Mouse (Mus musculus): Measurements from ENCODE around the gene Helb.
A peak's percentile ranks its signal among the peaks of the same experiment; 100 is the strongest.
"Not testable (repeated sequence)": the region's sequence is repeated elsewhere in the genome, so short reads cannot be mapped to it uniquely, and the experiment has no call there.

The Helb gene

DNA sequence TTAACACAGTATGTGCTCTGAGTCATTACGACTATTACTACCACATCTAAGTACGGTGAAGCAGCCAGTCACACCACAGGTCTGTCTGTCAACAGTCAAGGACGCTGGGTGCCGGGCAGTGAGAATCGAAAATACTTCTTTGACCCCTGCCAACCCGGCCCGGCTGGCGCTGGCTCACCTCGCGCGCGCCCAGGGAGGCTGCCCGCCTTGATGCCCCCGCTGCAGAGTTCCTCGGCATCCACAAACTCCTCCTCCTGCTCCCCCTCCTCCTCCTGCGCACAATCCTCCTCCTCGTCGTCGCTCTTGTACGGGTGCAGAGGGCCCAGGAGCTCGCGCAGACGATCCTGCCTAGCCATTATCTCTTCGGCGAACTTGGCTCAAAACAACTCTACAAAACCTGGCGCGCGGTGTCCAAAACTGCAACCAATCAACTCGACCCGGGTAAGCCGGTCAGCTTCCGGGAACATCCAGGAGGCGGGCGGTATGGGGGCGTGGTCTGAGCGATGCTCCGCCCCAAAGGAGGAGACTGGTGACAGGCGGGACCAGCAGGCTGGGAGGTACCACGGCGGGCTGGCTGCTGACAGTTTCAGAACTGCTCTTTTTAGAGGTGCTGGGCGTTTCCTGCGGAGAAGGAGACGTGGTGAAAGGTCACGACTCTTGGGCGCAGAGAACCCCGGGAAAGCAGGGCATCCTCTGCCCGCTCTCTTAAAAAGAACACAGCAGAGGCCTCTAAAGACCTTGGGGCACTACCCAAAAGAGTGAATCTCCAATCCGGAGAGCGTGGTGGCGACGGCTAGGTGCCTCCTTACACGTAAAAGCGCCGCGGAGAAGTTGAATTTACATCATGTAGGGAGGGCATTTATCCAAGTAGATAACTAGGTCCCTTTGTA is at the start of gene Helb:
Gene Helb (minus strand): TSS at position 481 of the 890 bp plus-strand sequence.
- peak; percentile 97 for DNase-seq (ENCODE audit: low read depth)

DNA sequence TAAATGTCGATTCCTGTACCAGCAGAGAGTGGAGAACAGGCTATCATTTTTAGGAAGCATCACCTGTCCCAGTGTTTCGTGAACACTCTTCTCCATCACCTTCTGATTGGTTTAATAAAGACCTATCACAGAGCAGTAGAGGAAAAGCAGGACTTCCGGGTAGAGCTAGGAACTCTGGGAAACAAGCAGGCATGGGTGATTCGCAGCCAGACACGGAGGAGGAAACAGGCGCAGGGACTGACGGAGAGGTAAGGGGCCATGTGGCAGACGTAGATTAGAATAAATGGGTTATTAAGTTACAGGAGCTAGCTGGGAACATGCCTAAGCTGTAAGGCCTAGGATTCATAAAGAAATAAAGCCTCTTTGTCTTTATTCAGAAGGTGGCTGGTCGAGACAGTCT is 47.7 kb upstream of the Helb start:
- no peak for DNase-seq (ENCODE audit: low read depth)

DNA sequence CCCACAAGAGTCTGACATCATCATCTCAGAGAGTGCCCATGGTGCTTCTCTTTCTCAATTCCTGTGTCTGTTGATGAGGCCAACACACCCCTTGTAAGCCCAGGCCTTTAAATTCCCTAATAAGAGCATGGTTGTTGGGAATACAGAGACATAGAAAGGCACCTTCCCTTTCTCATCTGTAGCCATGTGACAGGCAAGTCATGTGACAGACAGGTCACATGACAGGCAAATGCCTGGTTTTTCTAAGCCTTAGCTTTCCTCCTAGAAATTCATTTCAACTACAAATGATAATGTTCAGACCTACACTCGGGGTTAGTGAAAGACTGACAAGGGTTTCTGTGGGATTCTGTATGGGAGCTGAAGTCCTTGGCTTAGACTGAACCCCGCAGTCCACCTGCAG is 41.1 kb upstream of the Helb start:
- no peak for DNase-seq (ENCODE audit: low read depth)

DNA sequence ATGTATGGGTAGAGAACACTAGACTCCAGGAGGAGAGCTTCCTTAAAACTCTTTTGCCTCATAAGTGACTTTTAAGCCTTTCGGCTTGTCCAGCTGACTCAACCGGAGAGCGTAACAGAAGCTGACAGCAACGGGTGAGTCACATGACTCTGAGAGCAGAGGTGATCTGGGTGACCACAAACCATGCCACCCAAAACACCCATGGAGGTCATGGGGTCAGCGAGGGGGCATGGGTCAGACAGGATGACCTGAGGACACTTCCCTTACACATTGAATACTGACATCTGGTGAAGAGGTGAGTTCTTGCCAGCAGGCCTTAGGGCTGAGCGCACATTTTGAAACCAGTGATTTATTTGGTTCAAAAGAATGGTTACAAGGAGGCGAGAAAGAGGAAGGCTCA is 38.9 kb upstream of the Helb start:
- DNase-seq (ENCODE audit: low read depth), result no peak

DNA sequence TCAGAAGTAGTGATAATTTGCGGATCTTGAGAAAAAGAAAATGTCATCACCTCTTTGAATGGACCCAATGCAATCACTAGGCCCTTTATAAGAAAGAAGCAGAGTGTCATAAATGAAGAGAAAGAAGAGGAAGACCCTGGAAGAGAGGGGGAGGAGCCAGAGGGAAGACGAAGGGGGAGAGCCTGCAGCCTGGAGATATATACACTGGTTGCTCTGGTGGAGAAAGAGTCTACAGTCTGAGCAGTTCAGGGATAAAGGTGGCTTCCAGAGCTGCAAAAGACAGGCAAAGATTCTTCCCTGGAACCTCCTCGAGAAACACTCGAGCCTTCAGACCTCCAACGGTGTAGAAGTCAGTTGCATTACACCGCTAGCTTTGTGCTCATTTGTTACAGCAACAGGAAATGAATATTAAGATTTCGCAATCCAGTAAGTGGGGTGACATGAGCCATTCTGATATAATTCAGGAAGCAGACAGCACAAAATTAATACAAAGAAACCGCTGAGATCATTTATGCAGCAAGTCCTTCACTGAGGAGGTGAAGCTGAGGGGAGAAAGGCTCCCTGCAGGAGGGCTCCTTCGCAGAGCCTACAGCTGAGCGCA is 28.2 kb upstream of the Helb start:
- no peak for DNase-seq (ENCODE audit: low read depth)

DNA sequence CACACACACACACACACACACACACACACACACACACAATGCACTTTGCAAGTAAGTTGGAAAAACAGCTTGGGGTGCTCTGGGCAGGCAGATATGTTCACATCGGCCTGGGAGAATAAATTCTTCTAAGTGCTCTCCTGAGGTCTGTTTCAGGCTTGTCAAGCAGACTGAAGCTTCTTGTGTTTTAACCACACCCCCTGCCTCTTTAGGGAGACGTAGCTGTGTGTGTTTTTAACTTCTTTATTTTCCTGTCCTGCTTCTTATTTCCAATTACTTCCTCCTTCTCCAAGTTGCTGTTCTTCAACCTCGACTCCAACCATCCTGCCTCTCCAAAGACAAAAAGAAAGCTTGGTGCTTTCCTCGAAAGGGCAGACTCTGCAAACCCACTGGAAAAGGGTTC is 27.4 kb upstream of the Helb start:
- no peak for DNase-seq (ENCODE audit: low read depth)

DNA sequence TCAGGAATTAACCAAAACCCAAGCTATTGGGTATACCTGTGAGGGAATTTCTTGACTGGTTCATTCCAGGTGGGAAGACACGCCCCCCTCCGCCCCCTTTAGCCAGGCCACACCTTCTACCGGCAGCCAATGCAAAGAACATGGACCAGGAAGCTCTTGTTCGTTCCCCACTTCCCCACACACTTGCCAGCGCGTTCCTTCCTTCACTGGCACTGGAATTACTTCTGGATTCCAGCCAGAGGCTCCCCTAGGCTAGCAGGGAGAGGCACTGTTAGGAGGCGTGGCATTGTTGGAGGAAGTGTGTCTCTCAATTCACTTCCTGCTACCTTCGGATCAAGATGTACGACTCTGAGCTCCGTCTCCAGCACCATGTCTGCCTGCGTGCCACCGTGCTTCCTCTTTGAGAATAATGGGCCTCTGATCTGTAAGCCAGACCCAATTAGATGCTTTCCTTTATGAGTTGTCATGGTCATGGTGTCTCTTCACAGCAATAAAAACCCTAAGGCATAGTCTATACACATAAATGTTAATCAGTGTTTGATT is 23.3 kb upstream of the Helb start:
- no peak for DNase-seq (ENCODE audit: low read depth)

DNA sequence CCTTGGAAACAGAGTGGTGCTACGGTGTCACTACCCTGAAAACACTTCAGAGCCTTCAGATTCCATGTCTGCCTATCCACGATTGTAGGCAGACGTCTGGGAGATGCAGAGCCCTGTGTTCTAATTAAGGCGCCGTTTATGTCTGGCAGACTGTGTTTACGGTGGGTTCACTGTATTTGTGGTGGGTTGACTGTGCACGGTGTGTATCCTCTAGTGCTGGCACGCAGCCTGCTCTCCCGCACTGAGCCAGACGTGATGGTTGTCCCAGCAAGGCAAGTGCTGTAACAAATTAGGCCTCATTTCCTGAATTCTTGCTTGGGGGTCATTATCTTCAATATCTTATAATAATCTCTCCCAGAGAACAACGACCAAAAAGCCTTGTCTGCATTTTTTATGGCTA is 20.9 kb upstream of the Helb start:
- DNase-seq (ENCODE audit: low read depth), result no peak

DNA sequence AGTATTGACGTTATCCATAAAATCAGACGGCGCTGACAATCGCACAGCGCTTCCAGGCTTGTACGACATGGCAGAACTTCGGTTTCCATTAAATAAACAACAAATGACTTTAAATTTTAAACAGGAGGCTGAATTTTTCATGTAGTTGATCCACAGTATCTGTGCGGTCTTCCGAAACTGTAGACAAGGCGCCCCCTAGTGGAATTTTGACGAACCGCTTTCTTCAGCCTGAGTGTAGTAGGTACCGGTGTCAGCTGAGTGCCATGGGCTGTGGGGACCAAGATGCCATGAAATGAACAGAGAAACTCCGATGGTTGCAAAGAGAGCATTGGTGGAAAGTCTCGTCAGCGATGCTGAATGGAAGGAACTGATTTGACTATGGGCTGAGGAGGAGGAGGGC is 17.8 kb upstream of the Helb start:
- no peak for DNase-seq (ENCODE audit: low read depth)

DNA sequence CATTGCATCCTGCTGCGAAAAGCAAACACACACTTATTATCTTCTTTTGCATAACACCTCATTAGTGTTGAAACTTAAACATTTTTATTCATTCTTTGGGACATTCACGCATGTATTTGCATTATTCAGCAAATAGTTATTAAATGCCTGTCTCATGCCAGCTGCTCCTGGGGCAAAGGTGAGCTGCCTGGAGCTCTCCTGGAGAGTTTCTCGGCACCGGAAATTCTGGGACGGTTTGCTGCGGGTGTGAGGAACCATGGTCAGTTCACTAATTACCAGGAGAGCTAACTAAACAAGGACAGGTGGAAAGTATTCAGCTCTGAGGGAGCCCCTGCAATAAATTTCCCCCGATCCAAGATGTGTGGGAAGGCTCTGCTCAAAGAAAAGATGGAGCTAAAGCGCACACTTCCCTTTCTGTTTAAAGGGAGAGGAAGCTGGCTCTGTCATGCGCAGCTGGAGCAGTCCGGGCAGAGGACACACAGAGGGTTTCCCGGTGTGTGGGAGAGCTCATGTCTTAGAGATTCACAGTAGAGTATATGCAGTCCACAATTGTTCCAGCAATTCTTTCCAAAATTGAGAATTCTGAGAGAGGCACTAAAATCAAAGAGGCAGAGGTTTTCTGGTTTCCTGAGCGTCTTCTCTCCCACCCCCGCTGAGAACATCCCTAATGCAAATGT is 16.0 kb upstream of the Helb start:
- DNase-seq (ENCODE audit: low read depth), result no peak

DNA sequence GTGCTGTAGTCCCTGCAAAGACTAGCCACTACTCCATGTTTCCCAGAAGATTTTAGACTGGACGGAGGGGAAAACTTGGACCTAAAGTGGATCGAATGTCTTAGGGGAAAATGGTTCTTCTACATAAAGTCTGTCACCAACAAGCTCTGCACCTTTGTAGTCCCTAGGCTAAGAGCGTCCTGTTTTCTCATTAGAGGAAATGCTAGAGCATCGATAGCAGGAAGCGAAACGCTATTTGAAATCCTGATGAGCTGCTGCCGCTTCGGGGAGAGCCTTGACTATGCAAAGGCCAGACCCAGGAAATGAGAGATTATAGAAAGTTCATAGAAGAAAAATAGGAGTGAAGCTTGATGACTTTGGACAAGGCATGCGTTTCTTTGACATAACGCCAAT is 12.7 kb upstream of the Helb start:
- no peak for DNase-seq (ENCODE audit: low read depth)

DNA sequence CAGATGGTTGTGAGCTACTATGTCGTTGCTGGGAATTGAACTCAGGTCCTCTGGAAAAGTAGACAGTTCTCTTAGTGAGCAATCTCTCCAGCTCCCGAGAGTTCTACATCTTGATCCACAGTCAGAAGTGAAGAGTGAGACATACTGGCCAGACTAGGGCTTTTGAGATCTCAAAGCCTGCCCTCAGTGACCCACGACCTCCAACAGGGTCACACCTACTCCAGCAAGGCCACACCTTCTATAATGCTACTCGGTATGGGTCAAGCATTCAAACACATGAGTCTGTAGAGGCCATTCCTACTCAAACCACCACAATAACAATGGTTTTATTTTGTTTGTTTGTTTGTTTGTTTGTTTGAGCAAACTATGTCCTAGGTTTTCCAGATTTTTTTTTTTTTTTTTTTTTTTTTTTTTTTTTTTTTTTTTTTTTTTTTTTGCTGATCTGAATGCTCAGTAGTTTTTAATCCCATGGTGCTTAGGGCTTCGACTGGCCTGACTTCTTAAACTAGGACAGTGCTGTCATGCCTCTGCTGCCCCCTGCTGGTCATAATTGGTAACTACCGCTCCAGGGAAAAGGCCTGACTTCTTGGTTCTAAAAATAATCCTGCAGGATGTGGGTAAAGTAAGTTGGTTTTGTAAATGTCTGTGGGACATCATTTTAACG is 12.1 kb upstream of the Helb start:
- peak; percentile 76 for DNase-seq (ENCODE audit: low read depth)

DNA sequence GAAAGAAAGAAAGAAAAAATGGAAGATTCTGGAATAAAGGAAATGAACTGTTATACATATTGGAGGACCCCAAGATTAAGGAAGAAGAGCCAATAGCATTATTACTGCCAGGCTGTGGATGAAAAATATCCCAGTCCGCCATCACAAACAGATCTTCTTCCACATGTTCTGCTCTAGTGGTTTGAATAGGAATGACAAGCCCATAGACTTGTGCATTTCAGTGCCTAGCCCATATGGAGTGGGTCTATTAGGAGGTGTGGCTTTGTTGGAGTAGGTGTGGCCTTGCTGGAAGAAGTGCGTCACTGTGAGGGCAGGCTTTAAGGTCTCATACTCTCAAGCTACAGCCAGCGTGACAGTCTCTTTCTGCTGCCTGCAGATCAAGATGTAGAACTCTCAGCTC is 10.9 kb upstream of the Helb start:
- no peak for DNase-seq (ENCODE audit: low read depth)

DNA sequence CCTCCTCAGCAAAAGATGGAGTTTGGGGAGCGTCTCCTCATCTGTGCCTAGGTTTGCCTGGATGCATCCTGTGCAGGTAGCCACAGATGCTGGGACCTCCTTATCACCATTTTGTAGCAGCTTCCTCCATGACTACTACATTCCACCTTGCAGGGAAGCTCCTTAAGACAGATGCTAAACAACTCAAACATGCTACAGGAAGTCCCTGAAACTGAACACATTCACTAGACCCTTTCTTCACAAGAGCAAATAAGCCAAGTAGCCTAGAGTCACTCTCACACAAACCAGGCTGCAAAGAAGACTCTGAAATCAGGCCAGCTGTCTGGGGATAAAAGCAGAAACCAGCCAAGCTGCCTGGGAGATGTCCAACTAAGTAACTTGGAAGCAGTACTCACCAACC is 2.5 kb upstream of the Helb start:
- no peak for DNase-seq (ENCODE audit: low read depth)

DNA sequence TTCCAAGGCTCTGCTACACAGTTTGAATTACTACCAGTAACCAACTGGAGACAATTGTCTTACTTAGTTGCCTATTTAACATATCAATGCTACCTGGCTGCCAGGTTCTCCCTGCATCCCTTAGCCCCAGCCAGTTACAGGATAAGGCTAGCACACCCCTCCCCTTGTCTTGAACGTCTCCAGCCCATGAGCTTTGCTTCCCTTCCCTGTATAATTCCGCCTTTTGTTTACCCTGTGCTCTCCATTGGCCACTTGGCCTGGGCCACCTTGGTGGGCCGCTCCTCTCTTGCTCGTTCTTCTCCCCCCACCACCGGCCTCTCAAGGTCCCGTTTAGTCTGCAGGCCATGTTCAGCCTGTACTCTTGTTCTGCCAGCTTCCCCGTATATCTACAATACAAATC is 1.7 kb upstream of the Helb start:
- DNase-seq (ENCODE audit: low read depth), result no peak

DNA sequence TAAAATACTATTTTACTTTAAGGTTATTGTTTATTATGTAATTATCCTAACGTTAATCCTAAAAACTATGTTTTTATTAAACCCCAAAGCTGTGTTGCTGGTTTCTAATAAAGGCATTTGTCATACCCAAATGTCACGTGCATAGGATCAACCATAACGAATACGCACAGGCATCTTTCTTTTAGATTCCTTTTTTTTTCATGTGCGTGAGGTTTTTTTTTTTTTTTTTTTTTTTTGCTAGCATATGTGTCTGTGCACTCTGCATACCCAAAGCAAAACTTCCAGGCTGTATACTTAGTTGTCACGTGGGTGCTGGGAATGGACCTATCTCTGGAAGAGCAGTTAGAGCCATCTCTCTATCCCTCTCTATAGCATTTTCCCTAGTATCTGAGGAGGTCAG is 1.2 kb upstream of the Helb start:
- DNase-seq (ENCODE audit: low read depth), result no peak

DNA sequence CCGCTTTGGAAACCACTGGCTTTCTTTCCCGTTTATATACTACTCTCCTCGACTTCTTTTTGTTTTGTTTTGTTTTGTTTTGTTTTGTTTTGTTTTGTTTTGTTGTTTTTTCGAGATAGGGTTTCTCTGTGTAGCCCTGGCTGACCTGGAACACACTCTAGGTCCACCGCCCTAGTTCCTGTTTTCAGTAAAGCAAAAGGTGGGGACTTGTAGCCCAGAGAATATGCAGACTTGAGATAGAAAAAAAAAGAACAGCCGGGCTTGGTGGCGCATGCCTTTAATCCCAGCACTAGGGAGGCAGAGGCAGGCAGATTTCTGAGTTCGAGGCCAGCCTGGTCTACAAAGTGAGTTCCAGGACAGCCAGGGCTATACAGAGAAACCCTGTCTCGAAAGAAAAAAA is 695 bp upstream of the Helb start:
- DNase-seq (ENCODE audit: low read depth), result not testable (repeated sequence)

DNA sequence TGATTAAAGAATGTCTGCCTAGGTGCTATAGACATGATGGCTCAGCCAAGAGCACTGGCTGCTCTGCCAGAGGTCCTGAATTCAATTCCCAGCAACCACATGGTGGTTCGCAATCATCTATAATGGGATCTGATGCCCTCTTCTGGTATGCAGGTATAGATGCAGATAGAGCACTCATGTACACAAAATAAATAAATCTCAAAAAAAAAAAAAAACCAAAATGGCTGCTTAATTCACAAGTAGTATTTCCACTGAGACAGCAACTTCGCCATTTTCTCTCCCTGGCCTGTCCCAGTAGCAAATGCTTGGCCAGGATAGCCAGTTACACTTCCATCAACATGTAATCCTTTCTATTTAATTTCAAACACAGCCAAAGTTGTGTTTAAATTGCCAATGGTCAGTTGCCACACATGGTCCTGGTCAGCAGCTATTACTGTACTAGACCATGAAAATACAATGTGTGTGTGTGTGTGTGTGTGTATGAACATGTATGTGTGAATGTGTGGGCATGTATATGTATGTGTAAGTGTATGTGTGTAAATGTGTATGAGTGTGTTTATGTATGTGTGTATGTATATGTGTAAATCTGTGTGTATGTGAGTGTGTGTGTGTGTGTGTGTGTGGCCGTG is 982 bp downstream of the Helb start:
- DNase-seq (ENCODE audit: low read depth), result no peak

DNA sequence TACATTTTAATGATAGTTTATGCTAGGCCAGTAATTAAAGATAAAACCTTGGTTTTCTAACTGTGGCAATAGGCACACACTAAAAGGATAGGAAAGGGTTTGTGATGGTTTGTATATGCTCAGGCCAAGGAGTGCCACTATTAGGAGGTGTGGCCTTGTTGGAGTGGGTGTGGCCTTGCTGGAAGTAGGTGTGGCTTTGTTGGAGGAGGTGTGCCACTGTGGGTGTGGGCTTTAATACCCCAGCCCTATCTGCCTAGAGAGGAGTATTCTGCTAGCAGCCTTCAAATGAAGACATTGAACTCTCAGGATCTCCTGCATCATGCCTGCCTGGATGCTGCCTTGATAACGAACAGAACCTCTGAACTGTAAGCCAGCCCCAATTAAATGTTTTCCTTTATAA is 12.0 kb downstream of the Helb start:
- DNase-seq (ENCODE audit: low read depth), result no peak

DNA sequence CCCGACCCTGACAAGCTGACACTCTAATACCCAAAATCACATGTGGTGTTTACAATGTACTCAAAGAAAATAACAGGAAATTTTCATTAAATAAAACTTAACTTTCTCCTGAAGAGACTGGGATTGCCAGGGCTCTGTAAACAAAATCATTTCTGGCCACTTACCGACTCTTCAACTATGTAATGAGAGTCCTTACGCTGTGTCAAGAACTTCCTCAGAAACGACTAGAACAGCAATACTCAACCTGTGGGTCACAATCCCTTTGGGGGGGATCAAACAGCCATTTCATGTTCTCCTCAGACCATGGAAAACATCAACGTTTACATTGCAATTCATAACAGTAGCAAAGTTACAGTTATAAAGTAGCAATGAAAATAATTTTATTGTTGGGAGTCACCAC is 15.2 kb downstream of the Helb start:
- no peak for DNase-seq (ENCODE audit: low read depth)

DNA sequence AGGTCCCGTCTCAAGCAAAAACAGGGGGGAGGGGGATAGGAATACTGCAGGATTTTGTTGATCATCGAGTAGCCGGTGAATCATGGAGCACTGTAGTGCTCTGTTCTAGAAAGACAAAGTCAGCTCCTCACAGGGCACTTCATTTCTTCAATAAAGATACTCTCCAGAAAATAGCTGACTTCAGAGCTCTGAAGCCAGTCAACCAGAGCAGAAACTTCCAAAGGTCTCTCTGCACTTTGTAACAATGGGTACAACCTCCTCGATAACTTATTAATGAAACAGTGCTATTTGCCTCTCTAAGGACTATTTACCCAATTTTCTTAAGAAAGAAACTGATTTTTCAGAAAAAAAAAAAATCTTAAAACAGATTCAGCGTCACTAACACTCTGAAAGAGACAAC is 17.1 kb downstream of the Helb start:
- DNase-seq (ENCODE audit: low read depth), result no peak

DNA sequence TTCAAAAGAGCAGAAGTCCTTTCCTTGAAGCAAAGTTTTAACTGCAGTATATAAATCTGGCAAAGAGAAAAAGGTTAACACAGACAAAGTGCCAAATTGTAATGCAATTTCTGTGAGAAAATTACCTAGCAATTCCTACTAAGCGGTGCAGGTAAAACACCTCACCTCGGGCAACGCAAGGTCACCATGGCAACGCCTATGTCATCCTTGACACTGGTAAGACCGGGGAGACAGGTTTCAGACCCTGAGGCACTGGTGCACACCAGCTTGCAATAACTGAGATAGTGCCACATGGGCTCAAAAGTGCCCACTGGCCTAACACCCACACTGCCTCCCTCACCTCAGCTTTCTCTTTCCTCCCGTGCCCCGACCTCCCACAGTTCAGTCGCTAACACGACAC is 17.7 kb downstream of the Helb start:
- no peak for DNase-seq (ENCODE audit: low read depth)
